Mouse (Mus musculus) urinary bladder, postnatal 25 days (tissue): Measurements from ENCODE around the gene Vamp4.
A peak's percentile ranks its signal among the peaks of the same experiment; 100 is the strongest.
"Not testable (repeated sequence)": the region's sequence is repeated elsewhere in the genome, so short reads cannot be mapped to it uniquely, and the experiment has no call there.

ENCODE experiments used
- DNase-seq: peaks from one replicate; pipeline ENCODE4 v3.0.0; 2022; ENCODE audit warnings: low spot score

Vamp4 gene

GRCm38 (mm10) chr1:162589443-162589842, 19.1 kb downstream of the Vamp4 start:
- no peak for DNase-seq

DNA sequence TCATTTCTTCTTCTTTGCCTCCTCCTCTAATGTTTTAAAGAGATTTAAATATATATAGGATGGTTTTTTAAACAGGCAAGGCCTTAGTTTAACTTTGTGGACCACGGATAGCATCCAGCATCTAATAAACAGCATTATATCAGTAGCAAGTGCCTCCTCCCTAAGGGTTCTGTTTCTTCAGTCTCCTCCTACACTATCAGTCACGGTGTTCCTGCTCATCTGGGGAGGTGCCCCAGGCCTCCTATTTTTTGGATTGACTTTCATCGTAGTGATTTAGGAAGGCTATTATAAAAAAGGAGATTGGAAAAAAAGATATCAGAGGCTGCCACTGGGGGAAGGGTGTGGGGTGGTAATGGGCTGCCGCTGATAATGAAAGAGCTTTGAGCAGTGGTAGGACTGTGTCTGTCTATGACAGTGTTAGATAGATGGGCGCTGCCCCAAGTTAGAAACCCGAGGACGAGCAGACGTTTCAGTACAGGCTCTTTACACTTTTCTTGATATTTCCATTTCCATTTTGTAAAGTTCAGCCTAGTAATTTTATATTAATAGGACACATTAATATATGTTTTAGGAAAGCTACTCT, 20.2 kb downstream of the Vamp4 start:
- DNase-seq, result no peak

DNA sequence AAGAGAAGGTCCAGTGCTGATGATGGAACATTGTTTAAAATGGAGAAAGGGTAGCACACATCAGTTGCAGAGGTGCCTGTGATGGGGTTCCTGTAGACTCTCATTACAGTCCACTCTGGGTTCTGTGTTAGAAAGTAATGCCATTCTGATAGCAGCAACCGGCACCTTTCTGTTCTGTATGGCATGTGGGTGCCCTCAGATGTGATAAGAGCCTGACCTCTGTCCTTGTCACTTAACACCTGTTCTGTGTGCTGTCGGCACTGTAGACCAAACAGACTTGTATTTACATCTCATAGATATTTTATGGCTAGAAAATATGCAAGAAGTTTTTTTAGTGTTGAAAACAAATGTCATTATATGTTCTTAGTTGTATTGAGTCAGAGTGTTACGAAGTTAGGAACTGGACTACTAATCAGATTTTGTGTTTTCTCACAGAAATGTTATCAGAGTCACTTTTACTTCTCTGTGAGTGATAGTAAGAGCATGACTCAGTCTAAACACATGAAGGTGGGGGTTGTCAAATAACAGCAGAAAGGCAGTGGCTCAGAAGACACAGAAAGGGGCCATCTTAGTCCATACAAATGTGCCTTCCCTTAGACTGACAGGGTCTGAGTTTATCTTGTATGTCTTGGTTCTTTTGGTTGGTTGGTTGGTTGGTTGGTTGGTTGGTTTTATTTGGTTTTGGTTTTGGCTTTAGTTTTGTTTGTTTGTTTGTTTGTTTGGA, 27.2 kb downstream of the Vamp4 start:
- DNase-seq, result no peak

- DNase-seq, result no peak
These were observed 29.3 kb downstream of the Vamp4 start for GRCm38 (mm10) chr1:162599617-162600016.

GRCm38 (mm10) chr1:162601288-162601687, 31.0 kb downstream of the Vamp4 start:
- DNase-seq, result no peak

DNA sequence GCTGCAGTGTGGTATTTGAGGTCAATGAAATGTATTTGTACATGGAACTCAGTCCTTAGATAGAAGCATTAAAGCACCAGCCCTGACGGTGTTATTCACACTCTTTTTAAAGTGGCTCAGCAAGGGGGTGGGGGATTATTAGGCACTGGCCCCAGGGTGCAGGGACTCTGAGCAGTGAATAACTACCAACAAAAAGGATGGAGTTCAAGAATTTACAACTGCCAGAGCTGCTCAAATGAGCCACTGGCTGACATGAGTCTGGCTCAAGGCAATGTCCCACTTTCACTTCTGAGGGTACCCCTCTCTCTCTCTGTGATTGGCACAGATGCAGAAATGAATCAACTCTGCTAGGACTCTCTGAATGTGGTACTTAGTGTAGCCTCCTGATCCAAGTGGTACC, 37.8 kb downstream of the Vamp4 start:
- DNase-seq, result no peak

DNA sequence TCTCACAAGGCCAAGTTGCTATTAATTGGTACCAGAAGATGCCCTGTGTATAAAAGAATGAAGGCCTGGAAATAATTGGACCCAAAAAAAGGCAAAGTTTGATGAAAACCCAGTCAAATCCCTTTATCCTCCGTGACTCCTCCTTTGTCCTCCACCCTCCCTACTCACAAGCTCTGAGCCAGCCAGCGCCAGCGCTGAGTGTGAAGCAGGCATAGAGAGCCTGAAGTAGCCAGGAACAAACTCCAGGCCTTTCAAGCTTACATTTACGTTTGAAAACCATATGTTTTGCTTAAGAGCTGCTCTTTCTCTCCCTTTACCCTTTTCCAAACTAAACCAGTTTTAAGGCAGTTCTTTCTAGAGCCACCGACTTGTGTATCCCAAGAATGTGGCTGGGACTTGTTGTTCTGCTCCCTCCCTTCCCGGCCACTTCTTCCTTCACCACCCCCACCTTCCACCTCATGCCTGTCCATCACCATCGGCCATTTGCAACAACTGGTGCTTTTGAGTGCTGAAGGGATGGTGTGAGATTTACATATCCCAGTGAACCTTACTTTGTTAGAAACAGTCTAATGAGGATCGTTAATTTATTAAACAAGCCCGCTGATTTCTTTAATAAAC, 39.4 kb downstream of the Vamp4 start:
- no peak for DNase-seq

DNA sequence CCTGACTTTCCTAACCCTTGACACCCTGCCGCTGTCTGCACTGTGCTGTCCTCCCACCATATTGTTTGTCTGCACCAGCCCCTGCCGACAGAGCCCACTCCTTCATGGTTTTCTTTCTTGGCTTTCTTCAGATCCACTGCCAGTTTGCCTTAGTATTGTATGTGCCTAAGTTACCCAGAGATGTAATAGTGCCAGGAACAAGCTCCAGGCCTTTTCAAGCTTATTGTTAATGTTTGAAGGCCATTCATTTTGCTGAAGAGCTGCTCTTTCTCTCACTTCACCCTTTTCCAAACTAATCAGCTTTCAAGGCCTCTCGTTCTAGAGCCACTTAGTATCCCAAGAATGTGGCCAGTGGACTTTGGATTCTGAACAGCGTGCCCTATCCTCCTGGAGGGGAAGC, 40.9 kb downstream of the Vamp4 start:
- no peak for DNase-seq

DNA sequence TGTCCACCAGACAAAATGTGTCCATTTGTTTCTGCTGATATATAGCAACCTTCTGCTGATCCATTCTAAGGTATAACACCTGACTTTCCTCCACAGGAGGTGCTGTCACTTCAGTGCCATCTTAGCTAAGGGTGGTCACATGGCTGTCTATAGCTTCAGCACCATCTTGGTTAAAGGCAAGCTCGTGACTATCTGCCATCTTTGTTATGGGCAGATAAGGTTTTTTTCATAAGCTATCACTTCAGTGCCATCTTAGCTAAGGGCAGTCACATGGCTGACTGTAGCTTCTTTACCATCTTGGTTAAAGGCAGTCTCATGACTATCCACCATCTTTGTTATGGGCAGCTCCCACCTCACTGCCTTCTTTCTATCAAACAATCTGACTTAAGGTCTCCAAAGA, 45.2 kb downstream of the Vamp4 start:
- no peak for DNase-seq

GRCm38 (mm10) chr1:162620487-162620886, 50.2 kb downstream of the Vamp4 start:
- no peak for DNase-seq

GRCm38 (mm10) chr1:162623895-162624294, 53.6 kb downstream of the Vamp4 start:
- DNase-seq, result no peak

DNA sequence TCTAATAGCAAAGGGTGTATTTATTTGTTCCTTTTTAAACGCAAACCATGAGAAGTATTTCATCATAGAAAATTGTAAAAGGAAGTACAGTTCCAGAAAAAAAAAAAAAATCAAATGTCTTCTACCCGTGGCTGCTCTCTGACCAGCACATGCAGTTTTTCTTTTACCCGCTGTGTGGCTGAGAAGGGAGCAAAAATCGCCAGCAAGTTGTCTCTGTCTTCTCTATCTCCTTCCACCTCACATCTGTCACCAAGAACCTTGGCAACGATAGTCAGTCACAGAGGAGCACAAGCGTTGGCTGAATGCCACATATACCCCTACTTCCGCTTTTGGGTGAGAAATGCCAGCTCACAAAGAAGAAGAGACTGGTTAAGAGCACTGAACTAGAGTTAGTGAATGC, 54.9 kb downstream of the Vamp4 start:
- DNase-seq, result no peak

DNA sequence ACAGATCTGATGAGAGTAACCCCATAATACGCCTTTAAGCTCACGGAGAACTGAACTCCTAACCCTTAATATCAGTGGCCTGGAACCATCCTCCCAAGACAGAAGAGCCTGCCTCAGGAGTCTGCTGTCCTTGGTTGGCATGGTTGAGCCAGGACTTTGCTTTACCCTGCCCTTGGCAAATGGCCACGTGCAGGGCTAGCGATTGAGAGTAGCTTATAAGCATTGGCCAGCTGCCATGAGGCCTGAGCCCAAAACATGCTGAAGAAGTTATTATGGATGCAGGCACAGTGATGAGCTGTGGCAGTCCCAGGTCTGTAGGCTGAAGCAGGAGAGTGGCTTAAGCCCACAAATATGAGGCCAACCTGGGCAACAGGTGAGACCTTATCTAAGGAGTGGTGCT, 57.5 kb downstream of the Vamp4 start:
- DNase-seq, result not testable (repeated sequence)

- not testable (repeated sequence) for DNase-seq
These were observed 58.0 kb downstream of the Vamp4 start for GRCm38 (mm10) chr1:162628326-162628725.

GRCm38 (mm10) chr1:162635291-162635931, 65.1 kb downstream of the Vamp4 start:
- DNase-seq, result not testable (repeated sequence)

DNA sequence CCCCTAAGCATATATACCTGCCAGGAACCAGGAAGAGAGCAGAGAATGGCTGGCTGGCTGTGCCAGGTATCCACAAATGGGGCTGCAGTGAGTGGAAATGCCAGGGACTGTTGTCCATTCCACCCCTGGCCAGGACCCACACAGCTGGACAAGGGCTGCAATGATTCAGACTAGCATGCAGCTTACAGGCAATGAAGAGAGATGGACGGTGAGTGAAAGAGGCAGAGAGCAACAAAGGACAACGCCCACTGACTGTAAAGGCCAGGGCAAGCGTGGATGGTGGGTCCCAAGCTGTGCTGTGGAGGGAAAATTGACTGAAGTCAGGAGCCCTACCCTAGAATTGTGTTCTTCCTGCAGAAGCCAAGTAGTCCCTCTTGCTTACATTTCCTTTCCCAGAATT, 66.2 kb downstream of the Vamp4 start:
- DNase-seq, result no peak

DNA sequence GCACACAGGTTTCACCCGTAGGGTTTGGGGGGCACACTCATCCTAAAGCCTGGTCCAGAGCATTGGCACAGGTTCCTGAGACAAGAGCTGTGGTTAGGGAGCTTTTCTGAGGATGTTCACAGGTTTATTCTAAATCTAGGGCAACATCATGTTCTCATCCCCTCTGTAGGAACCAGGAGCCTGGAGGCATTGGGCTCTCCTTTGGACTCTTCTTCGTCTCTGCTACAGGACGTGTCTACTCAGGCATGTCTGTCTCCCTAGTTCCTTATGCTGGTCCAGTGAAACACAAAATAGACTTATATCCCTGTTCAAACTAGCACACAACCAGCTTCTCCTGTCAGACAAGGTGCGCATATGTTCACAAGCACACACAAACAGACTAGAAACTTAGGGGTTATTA, 68.2 kb downstream of the Vamp4 start:
- DNase-seq, result no peak

DNA sequence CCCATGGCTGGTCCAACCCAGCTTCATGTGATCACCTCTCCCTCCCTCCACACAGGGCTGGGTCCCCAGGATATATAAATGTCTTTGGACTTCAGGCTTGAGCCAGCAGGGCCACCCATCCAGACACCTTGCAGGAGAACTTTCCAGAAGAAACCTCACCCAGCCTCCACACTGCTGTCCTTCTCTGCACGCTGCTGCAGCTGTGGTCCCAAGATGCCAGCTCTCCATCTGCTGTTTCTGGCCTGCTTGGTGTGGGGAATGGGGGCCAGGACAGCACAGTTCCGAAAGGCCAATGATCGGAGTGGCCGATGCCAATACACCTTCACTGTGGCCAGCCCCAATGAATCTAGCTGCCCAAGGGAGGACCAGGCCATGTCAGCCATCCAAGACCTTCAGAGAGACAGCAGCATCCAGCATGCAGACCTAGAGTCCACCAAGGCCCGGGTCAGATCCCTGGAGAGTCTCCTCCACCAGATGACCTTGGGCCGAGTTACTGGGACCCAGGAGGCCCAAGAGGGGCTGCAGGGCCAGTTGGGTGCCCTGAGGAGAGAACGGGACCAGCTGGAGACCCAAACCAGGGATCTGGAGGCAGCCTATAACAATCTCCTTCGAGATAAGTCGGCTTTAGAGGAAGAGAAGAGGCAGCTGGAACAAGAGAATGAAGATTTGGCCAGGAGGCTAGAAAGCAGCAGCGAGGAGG, 68.9 kb downstream of the Vamp4 start, which contains the start of gene Myoc:
Myoc (plus strand) TSS at position 105 of the 700 bp plus-strand sequence.
- DNase-seq, result no peak

DNA sequence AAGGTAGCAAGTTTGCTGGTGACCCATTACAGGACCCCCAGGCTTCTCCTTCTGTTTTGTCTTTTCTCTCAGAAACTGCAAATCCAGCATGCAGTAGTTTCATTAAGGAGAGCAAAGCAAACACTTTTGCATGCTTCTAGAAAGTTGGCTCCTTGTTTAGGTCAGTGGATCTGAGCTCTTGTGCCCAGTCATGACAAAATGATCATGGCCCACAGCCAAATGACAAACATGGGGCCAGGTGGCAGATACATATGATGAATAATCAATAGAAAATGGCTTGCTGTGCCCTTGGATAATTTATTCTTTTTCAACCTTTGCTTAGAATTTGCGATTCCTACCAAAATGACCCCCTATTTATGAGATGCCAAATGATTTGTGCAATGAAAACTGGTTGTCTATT, 69.5 kb downstream of the Vamp4 start:
- DNase-seq, result no peak

- DNase-seq, result no peak
These were observed 72.3 kb downstream of the Vamp4 start for GRCm38 (mm10) chr1:162642591-162642990.

DNA sequence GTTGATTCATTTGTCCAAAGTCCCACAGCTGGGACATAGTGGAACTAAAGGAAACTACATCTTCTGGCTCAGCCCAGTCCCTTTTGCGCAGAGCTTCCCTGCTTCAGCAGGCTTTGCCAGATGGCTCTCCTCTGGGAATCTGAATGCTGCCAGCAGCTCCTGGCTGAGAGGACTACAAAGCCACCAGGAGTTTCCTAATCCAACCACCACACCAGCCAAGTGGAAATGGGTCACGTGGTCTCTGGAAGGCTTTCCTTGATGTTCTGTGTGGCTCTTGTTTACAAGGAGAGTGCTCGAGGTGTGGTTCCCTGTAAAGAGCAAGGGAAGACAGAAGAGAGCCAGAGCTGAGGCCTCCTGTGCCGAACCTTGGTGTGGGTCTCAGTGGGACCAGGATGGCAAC, 73.4 kb downstream of the Vamp4 start:
- peak; percentile 47 for DNase-seq

DNA sequence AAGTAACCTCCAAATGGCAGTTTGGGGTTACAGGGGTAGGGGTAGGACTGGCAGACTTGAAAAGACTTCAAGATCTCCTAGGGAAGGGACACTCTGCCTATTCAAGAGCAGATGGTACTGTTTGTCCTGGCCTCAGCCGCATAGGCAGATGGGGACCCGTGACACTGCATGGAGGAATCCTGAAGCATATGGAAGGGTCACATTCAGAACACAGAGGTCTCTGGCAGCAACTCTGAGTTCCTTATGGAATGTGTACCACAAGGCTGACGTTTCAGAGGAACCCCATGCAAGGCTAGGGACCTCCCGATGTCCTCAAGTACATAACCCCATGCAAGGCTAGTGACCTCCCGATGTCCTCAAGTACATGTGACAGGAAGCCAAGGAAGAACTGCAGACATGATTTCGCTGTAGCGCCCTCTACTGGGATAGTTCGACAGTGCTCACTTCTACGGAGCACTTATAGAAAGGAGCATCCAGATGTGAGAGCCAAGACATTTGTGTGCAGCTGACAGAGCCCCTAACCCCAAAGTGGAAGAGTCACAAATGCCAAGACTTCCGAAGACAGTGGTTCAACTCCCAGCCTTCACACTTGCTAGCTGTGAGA, 75.9 kb downstream of the Vamp4 start:
- DNase-seq, result no peak
